Mouse (Mus musculus) G1E (cell line): ENCODE measurements around the gene Lrmda.

Source experiments
- CTCF ChIP-seq: IDR thresholded peaks from 2 replicates; pipeline ENCODE4 v1.5.1; 2012; ENCODE audit warnings: low read depth, low read length, inconsistent platforms, mixed read lengths
- GATA1 ChIP-seq: IDR thresholded peaks from 2 replicates; pipeline ENCODE4 v1.6.1; 2012; ENCODE audit warnings: borderline replicate concordance, low read length, inconsistent platforms, mixed read lengths
- GATA2 ChIP-seq: IDR thresholded peaks from 2 replicates; pipeline ENCODE4 v1.6.1; 2012; ENCODE audit warnings: low read depth, low read length, inconsistent platforms, borderline replicate concordance
- POLR2AphosphoS5 ChIP-seq: IDR thresholded peaks from 2 replicates; pipeline ENCODE4 v1.6.1; 2012; ENCODE audit warnings: low read depth, low read length, inconsistent platforms; ENCODE audit not compliant: insufficient replicate concordance
- TAL1 ChIP-seq: conservative IDR thresholded peaks from 2 replicates; pipeline ENCODE4 v1.6.1; 2012; ENCODE audit warnings: low read depth, low read length, inconsistent platforms, mixed read lengths

DNA sequence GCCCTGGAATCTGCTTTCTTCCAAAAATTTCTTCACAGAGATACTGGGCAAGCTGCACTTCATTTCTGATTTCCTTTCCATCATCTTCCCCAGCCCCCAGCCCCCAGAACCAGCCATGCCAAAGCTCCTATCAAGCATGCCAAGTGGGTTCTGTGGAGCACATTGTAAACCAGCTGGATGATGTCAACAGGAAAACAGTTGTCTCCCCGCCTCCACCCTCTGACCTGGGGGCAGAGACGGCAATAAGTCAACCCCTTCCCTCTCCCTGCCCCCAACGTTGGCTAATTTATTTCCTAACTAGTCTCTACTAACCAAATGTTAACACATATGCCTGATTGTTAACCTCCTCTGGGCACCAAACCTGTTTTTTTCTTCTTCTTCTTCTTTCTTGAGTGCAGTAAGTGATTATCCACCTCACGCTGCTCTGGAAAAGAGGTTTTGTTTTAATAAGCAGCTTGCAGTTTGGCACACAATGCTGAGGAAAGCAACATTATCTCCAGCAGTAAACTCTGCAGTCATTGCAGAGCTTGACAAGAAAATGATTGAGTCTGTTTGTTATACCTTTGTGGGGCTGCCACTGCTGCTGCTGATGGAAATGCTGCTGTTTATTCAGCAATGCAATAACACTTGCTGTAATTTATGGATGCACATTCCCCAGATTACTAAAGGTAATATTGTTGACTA, 128.0 kb downstream of the Lrmda start:
- no peak for TF ChIP-seq CTCF
- TF ChIP-seq GATA1, result no peak
- no peak for TF ChIP-seq POLR2AphosphoS5
- no peak for TF ChIP-seq TAL1
- TF ChIP-seq GATA2, result no peak
